Mouse (Mus musculus): ENCODE results near the gene Casz1. TPM values are rescaled to one million over a fixed set of nuclear protein-coding genes. Genes with fewer than 3 reads are reported as not detected.

The Casz1 gene
- polyA plus RNA-seq, 1 experiment from 2014 or later: 9.7 TPM

- H3K9ac ChIP-seq (replicated peaks; ENCODE audit: low read depth): no peak overlapping the region
- no peak overlapping the region for H3K4me2 ChIP-seq (replicated peaks; ENCODE audit: low read depth, low read length)
- H3K4me1 ChIP-seq (ENCODE audit: insufficient read depth, low read depth, low read length): no peaks in the 10 kb centered on the region
- no peak for ATAC-seq
- H3K27me3 ChIP-seq (replicated peaks; ENCODE audit: insufficient read depth, low read length): peaks cover 5% of the 10 kb centered on the region; the same call in 1 of the 2 replicates
- no peak overlapping the region for H3K27ac ChIP-seq (ENCODE audit: low read length)
- no peak overlapping the region for H3K4me3 ChIP-seq (ENCODE audit: low read depth, low read length)
- DNase-seq (ENCODE audit: low spot score): no peak
- TF ChIP-seq CTCF (IDR thresholded peaks at IDR 0.05) (no peak), EP300 (IDR thresholded peaks at IDR 0.05) (no peak)
- no peaks in the 10 kb centered on the region for H3K36me3 ChIP-seq (ENCODE audit: insufficient read depth, low read length)
- 17% methylated on average over 21 of the region's 21 CpGs for WGBS
- H3K9me3 ChIP-seq (ENCODE audit: low read length): no peaks in the 10 kb centered on the region
Observed at GRCm38 (mm10) chr4:148770582-148771408, 33.4 kb upstream of the Casz1 start.

GRCm38 (mm10) chr4:148771409-148771929 lies 32.8 kb upstream of the Casz1 start:
- ATAC-seq (no peak), DNase-seq (ENCODE audit: low spot score) (no peak)
- Histone ChIP-seq H3K27me3 (replicated peaks; ENCODE audit: insufficient read depth, low read length) (peaks cover 5% of the 10 kb centered on the region; the same call in 1 of the 2 replicates), H3K9me3 (ENCODE audit: low read length) (no peaks in the 10 kb centered on the region), H3K27ac (ENCODE audit: low read length) (no peak overlapping the region), H3K4me3 (ENCODE audit: low read depth, low read length) (no peak overlapping the region), H3K4me2 (replicated peaks; ENCODE audit: low read depth, low read length) (no peak overlapping the region), H3K4me1 (ENCODE audit: insufficient read depth, low read depth, low read length) (no peaks in the 10 kb centered on the region), H3K36me3 (ENCODE audit: insufficient read depth, low read length) (no peaks in the 10 kb centered on the region), H3K9ac (replicated peaks; ENCODE audit: low read depth) (no peak overlapping the region)
- TF ChIP-seq CTCF (IDR thresholded peaks at IDR 0.05) (peak; percentile 41), EP300 (IDR thresholded peaks at IDR 0.05) (no peak)
- 13% methylated on average over 14 of the region's 14 CpGs for WGBS

GRCm38 (mm10) chr4:148772658-148773057 lies 31.6 kb upstream of the Casz1 start:
- DNase-seq (ENCODE audit: low spot score): no peak
- Histone ChIP-seq H3K9me3 (ENCODE audit: low read length) (no peaks in the 10 kb centered on the region), H3K4me2 (replicated peaks; ENCODE audit: low read depth, low read length) (no peak overlapping the region), H3K4me1 (ENCODE audit: insufficient read depth, low read depth, low read length) (no peaks in the 10 kb centered on the region), H3K27me3 (replicated peaks; ENCODE audit: insufficient read depth, low read length) (peaks cover 5% of the 10 kb centered on the region; the same call in 1 of the 2 replicates), H3K36me3 (ENCODE audit: insufficient read depth, low read length) (no peaks in the 10 kb centered on the region), H3K27ac (ENCODE audit: low read length) (no peak overlapping the region), H3K4me3 (ENCODE audit: low read depth, low read length) (no peak overlapping the region), H3K9ac (replicated peaks; ENCODE audit: low read depth) (no peak overlapping the region)
- ATAC-seq: no peak
- WGBS: 55% methylated on average over 6 of the region's 6 CpGs
- TF ChIP-seq CTCF (IDR thresholded peaks at IDR 0.05) (no peak), EP300 (IDR thresholded peaks at IDR 0.05) (no peak)

GRCm38 (mm10) chr4:148774036-148774435 lies 30.2 kb upstream of the Casz1 start:
- WGBS: 76% methylated on average over 6 of the region's 6 CpGs
- no peak for DNase-seq (ENCODE audit: low spot score)
- no peak for ATAC-seq
- no peak overlapping the region for H3K9ac ChIP-seq (replicated peaks; ENCODE audit: low read depth)
- H3K4me3 ChIP-seq (ENCODE audit: low read depth, low read length): no peak overlapping the region
- H3K4me2 ChIP-seq (replicated peaks; ENCODE audit: low read depth, low read length): no peak overlapping the region
- H3K9me3 ChIP-seq (ENCODE audit: low read length): no peaks in the 10 kb centered on the region
- H3K27ac ChIP-seq (ENCODE audit: low read length): no peak overlapping the region
- H3K36me3 ChIP-seq (ENCODE audit: insufficient read depth, low read length): no peaks in the 10 kb centered on the region
- TF ChIP-seq EP300 (IDR thresholded peaks at IDR 0.05) (no peak), CTCF (IDR thresholded peaks at IDR 0.05) (no peak)
- H3K27me3 ChIP-seq (replicated peaks; ENCODE audit: insufficient read depth, low read length): peaks cover 5% of the 10 kb centered on the region; the same call in 1 of the 2 replicates
- H3K4me1 ChIP-seq (ENCODE audit: insufficient read depth, low read depth, low read length): no peaks in the 10 kb centered on the region

- no peak for TF ChIP-seq CTCF (IDR thresholded peaks at IDR 0.05)
- no peak for TF ChIP-seq EP300 (IDR thresholded peaks at IDR 0.05)
- ATAC-seq (no peak), DNase-seq (ENCODE audit: low spot score) (no peak)
- Histone ChIP-seq H3K9ac (replicated peaks; ENCODE audit: low read depth) (no peak overlapping the region), H3K9me3 (ENCODE audit: low read length) (no peaks in the 10 kb centered on the region), H3K4me3 (ENCODE audit: low read depth, low read length) (no peak overlapping the region), H3K27me3 (replicated peaks; ENCODE audit: insufficient read depth, low read length) (peaks cover 5% of the 10 kb centered on the region; the same call in 1 of the 2 replicates), H3K4me1 (ENCODE audit: insufficient read depth, low read depth, low read length) (no peaks in the 10 kb centered on the region), H3K27ac (ENCODE audit: low read length) (no peak overlapping the region), H3K4me2 (replicated peaks; ENCODE audit: low read depth, low read length) (no peak overlapping the region), H3K36me3 (ENCODE audit: insufficient read depth, low read length) (no peaks in the 10 kb centered on the region)
- WGBS: 55% methylated on average over 10 of the region's 10 CpGs
Observed at GRCm38 (mm10) chr4:148775476-148776269, 28.6 kb upstream of the Casz1 start.

GRCm38 (mm10) chr4:148780097-148780621 lies 24.1 kb upstream of the Casz1 start:
- Histone ChIP-seq H3K4me3 (ENCODE audit: low read depth, low read length) (no peak overlapping the region), H3K9ac (replicated peaks; ENCODE audit: low read depth) (no peak overlapping the region), H3K4me2 (replicated peaks; ENCODE audit: low read depth, low read length) (no peak overlapping the region), H3K27ac (ENCODE audit: low read length) (no peak overlapping the region), H3K4me1 (ENCODE audit: insufficient read depth, low read depth, low read length) (no peaks in the 10 kb centered on the region), H3K27me3 (replicated peaks; ENCODE audit: insufficient read depth, low read length) (no peaks in the 10 kb centered on the region), H3K36me3 (ENCODE audit: insufficient read depth, low read length) (no peaks in the 10 kb centered on the region), H3K9me3 (ENCODE audit: low read length) (no peaks in the 10 kb centered on the region)
- ATAC-seq (no peak), DNase-seq (ENCODE audit: low spot score) (no peak)
- WGBS: 43% methylated on average over 8 of the region's 8 CpGs
- TF ChIP-seq EP300 (IDR thresholded peaks at IDR 0.05) (no peak), CTCF (IDR thresholded peaks at IDR 0.05) (no peak)
